In the genomic region with DNA sequence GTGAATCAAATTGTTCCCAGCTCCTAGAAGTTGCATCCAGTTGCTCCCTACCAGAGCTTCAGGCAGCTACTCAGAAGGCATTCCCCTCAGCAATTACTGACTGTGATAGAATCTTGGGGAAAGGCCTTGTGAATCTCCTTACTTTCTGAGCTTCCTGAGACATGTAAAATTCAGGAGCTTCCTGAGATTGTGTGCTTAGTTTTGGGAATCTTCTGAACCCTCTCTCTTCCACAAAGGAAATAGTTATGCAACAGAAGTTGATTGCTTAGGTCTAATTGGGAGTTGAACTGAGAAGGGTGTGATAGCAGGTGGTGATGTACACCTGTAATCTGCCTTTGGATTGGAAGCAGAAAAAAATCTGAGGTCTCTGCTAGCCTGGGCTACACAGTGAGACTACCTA, we compare ENCODE assay signal across 8 mouse cellular contexts. TPM values are rescaled to one million over a fixed set of nuclear protein-coding genes. Genes with fewer than 3 reads are reported as not detected.
DNase-seq lines count a peak whose midpoint lies in the region; ATAC-seq and TF ChIP-seq lines count a peak whose summit lies in the region.

A gene (minus strand): TSS at position 101 of the 400 bp plus-strand sequence.

- intact Hi-C loops in left cerebral cortex, postnatal 4 days (cut with DNase I), result no loop called here

- no peaks in the 10 kb centered on the region for H3K36me3 ChIP-seq in lung, embryonic 14.5 days (ENCODE audit: insufficient read depth)
- no peaks in the 10 kb centered on the region for H3K36me3 ChIP-seq in embryonic facial prominence, embryonic 13.5 days
- H3K36me3 ChIP-seq in heart, embryonic 16.5 days (ENCODE audit: control insufficient read depth, insufficient read depth), result no peaks in the 10 kb centered on the region
- no peaks in the 10 kb centered on the region for H3K36me3 ChIP-seq in neural tube, embryonic 14.5 days (ENCODE audit: control insufficient read depth, insufficient read depth, low read length)

- DNase-seq in lung, embryonic 14.5 days, result no peak
- DNase-seq in lung, postnatal 4 days, result no peak
- DNase-seq in left cerebral cortex, postnatal 4 days, result no peak
- DNase-seq in urinary bladder, postnatal 10 days (ENCODE audit: low spot score), result no peak
- DNase-seq in retina, embryonic 14.5 days (ENCODE audit: low spot score), result no peak

- no peak for ATAC-seq in lung, embryonic 14.5 days (ENCODE audit: insufficient read depth)
- ATAC-seq in embryonic facial prominence, embryonic 13.5 days (ENCODE audit: insufficient number of reproducible peaks, insufficient read depth, low FRiP score, low TSS enrichment, low read depth), result no peak
- no peak for ATAC-seq in heart, embryonic 16.5 days (replicated peaks; ENCODE audit: extremely low read depth, insufficient read depth, low FRiP score)
- no peak for ATAC-seq in neural tube, embryonic 14.5 days (ENCODE audit: low read depth)

- H3K4me3 ChIP-seq in lung, embryonic 14.5 days (ENCODE audit: low read depth, low read length), result no peak within 1 kb of the TSS
- no peak within 1 kb of the TSS for H3K4me3 ChIP-seq in embryonic facial prominence, embryonic 13.5 days
- no peak within 1 kb of the TSS for H3K4me3 ChIP-seq in heart, embryonic 16.5 days (ENCODE audit: low read length)
- H3K4me3 ChIP-seq in neural tube, embryonic 14.5 days (ENCODE audit: low read depth, low read length), result no peak within 1 kb of the TSS

- H3K4me1 ChIP-seq in lung, embryonic 14.5 days (ENCODE audit: insufficient read depth), result 0 out of 2 replicates have a peak, but pooled peaks cover 8% of the 10 kb centered on the region
- peaks cover 9% of the 10 kb centered on the region for H3K4me1 ChIP-seq in embryonic facial prominence, embryonic 13.5 days
- H3K4me1 ChIP-seq in heart, embryonic 16.5 days (ENCODE audit: control insufficient read depth, insufficient read depth, low read length), result peaks cover 7% of the 10 kb centered on the region
- peaks cover 8% of the 10 kb centered on the region for H3K4me1 ChIP-seq in neural tube, embryonic 14.5 days (ENCODE audit: control insufficient read depth, insufficient read depth, low read length)

- H3K27me3 ChIP-seq in lung, embryonic 14.5 days (ENCODE audit: insufficient read depth, low read length), result no peaks in the 10 kb centered on the region
- no peaks in the 10 kb centered on the region for H3K27me3 ChIP-seq in embryonic facial prominence, embryonic 13.5 days
- no peaks in the 10 kb centered on the region for H3K27me3 ChIP-seq in heart, embryonic 16.5 days (ENCODE audit: control insufficient read depth, insufficient read depth, low read length)
- H3K27me3 ChIP-seq in neural tube, embryonic 14.5 days (ENCODE audit: control insufficient read depth, insufficient read depth, low read length), result no peaks in the 10 kb centered on the region

- H3K27ac ChIP-seq in lung, embryonic 14.5 days (ENCODE audit: low read depth), result no peak within 1 kb of the TSS
- H3K27ac ChIP-seq in embryonic facial prominence, embryonic 13.5 days, result no peak within 1 kb of the TSS
- H3K27ac ChIP-seq in heart, embryonic 16.5 days (ENCODE audit: low read length), result no peak within 1 kb of the TSS
- no peak within 1 kb of the TSS; the same call in 1 of the 2 replicates for H3K27ac ChIP-seq in neural tube, embryonic 14.5 days (ENCODE audit: low read depth, low read length)

- TF ChIP-seq CTCF in lung, embryonic 14.5 days (IDR thresholded peaks at IDR 0.05; ENCODE audit: low read depth), result no peak

- H3K9ac ChIP-seq in lung, embryonic 14.5 days, result no peak within 1 kb of the TSS
- H3K9ac ChIP-seq in embryonic facial prominence, embryonic 13.5 days, result no peak within 1 kb of the TSS
- H3K9ac ChIP-seq in heart, embryonic 16.5 days (ENCODE audit: low read length), result no peak within 1 kb of the TSS
- H3K9ac ChIP-seq in neural tube, embryonic 14.5 days (replicated peaks; ENCODE audit: low read depth, low read length), result no peak within 1 kb of the TSS

- no peaks in the 10 kb centered on the region for H3K9me3 ChIP-seq in lung, embryonic 14.5 days (ENCODE audit: low read depth, low read length)
- no peaks in the 10 kb centered on the region for H3K9me3 ChIP-seq in embryonic facial prominence, embryonic 13.5 days
- H3K9me3 ChIP-seq in heart, embryonic 16.5 days (replicated peaks; ENCODE audit: control insufficient read depth, low read length), result no peaks in the 10 kb centered on the region
- no peaks in the 10 kb centered on the region for H3K9me3 ChIP-seq in neural tube, embryonic 14.5 days (ENCODE audit: control insufficient read depth, low read length)

- no peak within 1 kb of the TSS for H3K4me2 ChIP-seq in lung, embryonic 14.5 days
- no peak within 1 kb of the TSS for H3K4me2 ChIP-seq in embryonic facial prominence, embryonic 13.5 days
- no peak within 1 kb of the TSS for H3K4me2 ChIP-seq in heart, embryonic 16.5 days (ENCODE audit: low read depth, low read length)
- H3K4me2 ChIP-seq in neural tube, embryonic 14.5 days (ENCODE audit: low read depth, low read length), result no peak within 1 kb of the TSS

RNA-seq across cellular contexts. Expression of the gene that starts here (rescaled TPM):
- polyA plus RNA-seq in lung, embryonic 14.5 days (2014; fragmentation: Nextera tagmentation; extraction: Ambion mirVana), result 58.2 and 58.7 TPM in 2 replicates
- polyA plus RNA-seq in embryonic facial prominence, embryonic 13.5 days (2015; fragmentation: Nextera tagmentation; extraction: Ambion mirVana), result 96.6 and 98.6 TPM in 2 replicates
- 64.0 and 67.6 TPM in 2 replicates for polyA plus RNA-seq in heart, embryonic 16.5 days (2015; fragmentation: Nextera tagmentation; extraction: Ambion mirVana)
- 10 to 100 TPM; 65.5 to 81.3 TPM for total RNA-seq in left cerebral cortex, postnatal 4 days (2021)
- 32.9 and 38.4 TPM in 2 replicates for polyA plus RNA-seq in neural tube, embryonic 14.5 days (2014; fragmentation: Nextera tagmentation; extraction: Ambion mirVana)
